Mouse (Mus musculus): ENCODE data around the gene Lsm12. TPM values are rescaled to one million over a fixed set of nuclear protein-coding genes. Genes with fewer than 3 reads are reported as not detected.
"Not testable (repeated sequence)": the region's sequence is repeated elsewhere in the genome, so short reads cannot be mapped to it uniquely, and the experiment has no call there.

Lsm12 gene
- polyA plus RNA-seq, 1 experiment from 2014 or later, result 158 TPM

GRCm38 (mm10) chr11:102165971-102166722 is 18.9 kb downstream of the Lsm12 start:
- peaks cover 84% of the 10 kb centered on the region for H3K36me3 ChIP-seq (ENCODE audit: poor library complexity, severe bottlenecking)
- H3K9me3 ChIP-seq (replicated peaks), result no peaks in the 10 kb centered on the region
- ATAC-seq, result no peak
- H3K27ac ChIP-seq, result no peak overlapping the region
- H3K4me2 ChIP-seq, result no peak overlapping the region
- H3K9ac ChIP-seq, result no peak overlapping the region
- no peaks in the 10 kb centered on the region for H3K27me3 ChIP-seq
- 73% methylated on average over 6 of the region's 6 CpGs for WGBS
- H3K4me1 ChIP-seq, result 0 out of 2 replicates have a peak, but pooled peaks cover 5% of the 10 kb centered on the region
- H3K4me3 ChIP-seq, result no peak overlapping the region

GRCm38 (mm10) chr11:102159781-102160180 is 25.3 kb downstream of the Lsm12 start:
- H3K4me3 ChIP-seq, result no peak overlapping the region
- H3K27ac ChIP-seq, result no peak overlapping the region
- H3K4me1 ChIP-seq, result peaks cover 10% of the 10 kb centered on the region
- no peak for ATAC-seq
- no peak overlapping the region for H3K9ac ChIP-seq
- WGBS, result 74% methylated on average over 5 of the region's 5 CpGs
- H3K9me3 ChIP-seq (replicated peaks), result no peaks in the 10 kb centered on the region
- H3K36me3 ChIP-seq (ENCODE audit: poor library complexity, severe bottlenecking), result peaks cover 40% of the 10 kb centered on the region
- no peaks in the 10 kb centered on the region for H3K27me3 ChIP-seq
- H3K4me2 ChIP-seq, result no peak overlapping the region

- ATAC-seq, result not testable (repeated sequence)
- WGBS, result 87% methylated on average over 2 of the region's 2 CpGs
Observed at GRCm38 (mm10) chr11:102158024-102158423, 27.1 kb downstream of the Lsm12 start.

GRCm38 (mm10) chr11:102156786-102157089 is 28.4 kb downstream of the Lsm12 start:
- Histone ChIP-seq H3K9me3 (replicated peaks) (no peaks in the 10 kb centered on the region), H3K27ac (no peak overlapping the region), H3K4me1 (peaks cover 13% of the 10 kb centered on the region), H3K27me3 (no peaks in the 10 kb centered on the region), H3K4me2 (no peak overlapping the region), H3K4me3 (no peak overlapping the region), H3K36me3 (ENCODE audit: poor library complexity, severe bottlenecking) (peaks cover 31% of the 10 kb centered on the region), H3K9ac (no peak overlapping the region)
- peak; percentile 42; the same call in 1 of the 2 replicates for ATAC-seq
- WGBS, result 5% methylated on average over 1 of the region's 1 CpGs

More at GRCm38 (mm10) chr11:102158024-102158423, 27.1 kb downstream of the Lsm12 start:
- H3K4me2 ChIP-seq; H3K27ac ChIP-seq; H3K27me3 ChIP-seq; H3K4me3 ChIP-seq; H3K9me3 ChIP-seq (replicated peaks); H3K9ac ChIP-seq: not testable (repeated sequence)
- peaks cover 34% of the 10 kb centered on the region for H3K36me3 ChIP-seq (ENCODE audit: poor library complexity, severe bottlenecking)
- H3K4me1 ChIP-seq, result peaks cover 13% of the 10 kb centered on the region

GRCm38 (mm10) chr11:102156039-102156785 is 28.9 kb downstream of the Lsm12 start, which contains the start of gene Tmem101:
Tmem101 (minus strand) TSS chr11:102156404.
- H3K4me1 ChIP-seq, result peaks cover 13% of the 10 kb centered on the region
- no peaks in the 10 kb centered on the region for H3K9me3 ChIP-seq (replicated peaks)
- peaks cover 26% of the 10 kb centered on the region for H3K36me3 ChIP-seq (ENCODE audit: poor library complexity, severe bottlenecking)
- H3K4me2 ChIP-seq, result peak within 1 kb of the TSS; percentile 92
- ATAC-seq, result peak; percentile 89
- H3K9ac ChIP-seq, result peak within 1 kb of the TSS; percentile 82
- peak within 1 kb of the TSS; percentile 62 for H3K4me3 ChIP-seq
- under 1% methylated on average over 36 of the region's 37 CpGs for WGBS
- H3K27me3 ChIP-seq, result no peaks in the 10 kb centered on the region
- H3K27ac ChIP-seq, result peak within 1 kb of the TSS; percentile 61; the same call in 1 of the 2 replicates

- peaks cover 10% of the 10 kb centered on the region; the same call in 1 of the 2 replicates for H3K4me1 ChIP-seq
- peaks cover under 1% of the 10 kb centered on the region for H3K36me3 ChIP-seq (ENCODE audit: poor library complexity, severe bottlenecking)
- peaks cover 73% of the 10 kb centered on the region for H3K27me3 ChIP-seq
- no peak for ATAC-seq
- no peak overlapping the region for H3K4me3 ChIP-seq
- 13% methylated on average over 34 of the region's 34 CpGs for WGBS
- 0 out of 2 replicates have a peak overlapping the region, but pooled peaks have one; percentile 16 for H3K4me2 ChIP-seq
- H3K27ac ChIP-seq, result no peak overlapping the region
- no peak overlapping the region for H3K9ac ChIP-seq
- no peaks in the 10 kb centered on the region for H3K9me3 ChIP-seq (replicated peaks)
Observed at GRCm38 (mm10) chr11:102147213-102147989, 37.7 kb downstream of the Lsm12 start.

GRCm38 (mm10) chr11:102146531-102146930 is 38.6 kb downstream of the Lsm12 start:
- no peaks in the 10 kb centered on the region for H3K9me3 ChIP-seq (replicated peaks)

GRCm38 (mm10) chr11:102146005-102146404 is 39.1 kb downstream of the Lsm12 start:
- 6% methylated on average over 16 of the region's 16 CpGs for WGBS
- no peak for ATAC-seq
- H3K36me3 ChIP-seq (ENCODE audit: poor library complexity, severe bottlenecking), result no peaks in the 10 kb centered on the region
- H3K27ac ChIP-seq, result no peak overlapping the region
- H3K4me3 ChIP-seq, result no peak overlapping the region
- H3K4me1 ChIP-seq, result peaks cover 10% of the 10 kb centered on the region; the same call in 1 of the 2 replicates
- no peaks in the 10 kb centered on the region for H3K9me3 ChIP-seq (replicated peaks)
- peaks cover 75% of the 10 kb centered on the region for H3K27me3 ChIP-seq
- no peak overlapping the region for H3K4me2 ChIP-seq
- H3K9ac ChIP-seq, result no peak overlapping the region

More at GRCm38 (mm10) chr11:102146531-102146930, 38.6 kb downstream of the Lsm12 start:
- Histone ChIP-seq H3K4me3 (no peak overlapping the region), H3K4me1 (peaks cover 10% of the 10 kb centered on the region; the same call in 1 of the 2 replicates), H3K4me2 (no peak overlapping the region), H3K27me3 (peaks cover 75% of the 10 kb centered on the region), H3K27ac (no peak overlapping the region), H3K36me3 (ENCODE audit: poor library complexity, severe bottlenecking) (no peaks in the 10 kb centered on the region), H3K9ac (no peak overlapping the region)
- no peak for ATAC-seq
- 12% methylated on average over 17 of the region's 17 CpGs for WGBS

GRCm38 (mm10) chr11:102145471-102146001 is 39.6 kb downstream of the Lsm12 start, which contains the start of gene Nags:
Nags (plus strand) TSS chr11:102145513.
- H3K9ac ChIP-seq, result no peak within 1 kb of the TSS
- no peaks in the 10 kb centered on the region for H3K36me3 ChIP-seq (ENCODE audit: poor library complexity, severe bottlenecking)
- no peak for ATAC-seq
- H3K9me3 ChIP-seq (replicated peaks), result no peaks in the 10 kb centered on the region
- peak within 1 kb of the TSS; percentile 44 for H3K4me2 ChIP-seq
- H3K4me3 ChIP-seq, result peak within 1 kb of the TSS; percentile 17; the same call in 1 of the 2 replicates
- H3K27ac ChIP-seq, result no peak within 1 kb of the TSS
- under 1% methylated on average over 49 of the region's 50 CpGs for WGBS
- H3K27me3 ChIP-seq, result peaks cover 75% of the 10 kb centered on the region
- peaks cover 10% of the 10 kb centered on the region; the same call in 1 of the 2 replicates for H3K4me1 ChIP-seq

GRCm38 (mm10) chr11:102144957-102145470 is 40.1 kb downstream of the Lsm12 start:
- Histone ChIP-seq H3K27ac (no peak overlapping the region), H3K9ac (no peak overlapping the region), H3K4me3 (peak overlapping the region; percentile 17; the same call in 1 of the 2 replicates), H3K4me1 (peaks cover 10% of the 10 kb centered on the region; the same call in 1 of the 2 replicates), H3K4me2 (peak overlapping the region; percentile 44), H3K9me3 (replicated peaks) (no peaks in the 10 kb centered on the region), H3K36me3 (ENCODE audit: poor library complexity, severe bottlenecking) (no peaks in the 10 kb centered on the region), H3K27me3 (peaks cover 75% of the 10 kb centered on the region)
- ATAC-seq, result no peak
- 21% methylated on average over 13 of the region's 13 CpGs for WGBS

GRCm38 (mm10) chr11:102142355-102142754 is 42.7 kb downstream of the Lsm12 start:
- no peak overlapping the region for H3K4me2 ChIP-seq
- H3K27ac ChIP-seq, result no peak overlapping the region
- no peaks in the 10 kb centered on the region for H3K36me3 ChIP-seq (ENCODE audit: poor library complexity, severe bottlenecking)
- H3K9ac ChIP-seq, result no peak overlapping the region
- WGBS, result 73% methylated on average over 7 of the region's 7 CpGs
- peaks cover 55% of the 10 kb centered on the region for H3K27me3 ChIP-seq
- peaks cover 8% of the 10 kb centered on the region; the same call in 1 of the 2 replicates for H3K4me1 ChIP-seq
- H3K9me3 ChIP-seq (replicated peaks), result no peaks in the 10 kb centered on the region
- ATAC-seq, result no peak
- H3K4me3 ChIP-seq, result no peak overlapping the region
